Mouse (Mus musculus) midbrain, embryonic 11.5 days (tissue): ENCODE data around the gene Il13. TPM values are rescaled to one million over a fixed set of nuclear protein-coding genes. Genes with fewer than 3 reads are reported as not detected.

Experiments
- ATAC-seq: fragments of 200-750 bp; cut with Nextera tagmentation; 2 replicates; pipeline ENCODE4 v1.8.0; 2017; ENCODE audit warnings: moderate TSS enrichment, moderate library complexity; ENCODE audit not compliant: low FRiP score
- DNase-seq: peaks from one replicate; pipeline ENCODE4 v3.0.0; 2015; ENCODE audit warnings: low spot score; ENCODE audit errors: missing footprints
- H3K27ac ChIP-seq: fragments of 300-500 bp; sonication (generic); 2 replicates; pipeline ENCODE4 v1.5.1; 2014; ENCODE audit warnings: low read depth, low read length
- H3K27me3 ChIP-seq: fragments of 300-500 bp; sonication (generic); 2 replicates; pipeline ENCODE4 v1.6.1; 2014; ENCODE audit warnings: mild to moderate bottlenecking, low read length, moderate library complexity, mixed read lengths; ENCODE audit not compliant: control insufficient read depth, insufficient read depth
- H3K36me3 ChIP-seq: fragments of 300-500 bp; sonication (generic); 2 replicates; pipeline ENCODE4 v1.6.1; 2014; ENCODE audit warnings: mild to moderate bottlenecking, low read length, moderate library complexity, mixed read lengths; ENCODE audit not compliant: control insufficient read depth, insufficient read depth
- H3K4me1 ChIP-seq: fragments of 300-500 bp; sonication (generic); 2 replicates; pipeline ENCODE4 v1.6.1; 2014; ENCODE audit warnings: low read length; ENCODE audit not compliant: control insufficient read depth, insufficient read depth
- H3K4me2 ChIP-seq: fragments of 300-500 bp; sonication (generic); 2 replicates; pipeline ENCODE4 v1.6.1; 2014; ENCODE audit warnings: mild to moderate bottlenecking, moderate library complexity
- H3K4me3 ChIP-seq: fragments of 300-500 bp; sonication (generic); 2 replicates; pipeline ENCODE4 v1.5.1; 2014; ENCODE audit warnings: low read depth, low read length
- H3K9ac ChIP-seq: fragments of 300-500 bp; sonication (generic); 2 replicates; pipeline ENCODE4 v1.6.1; 2014; ENCODE audit warnings: low read length
- H3K9me3 ChIP-seq: fragments of 300-500 bp; sonication (generic); 2 replicates; pipeline ENCODE4 v1.6.1; 2016; ENCODE audit warnings: low read length; ENCODE audit not compliant: control insufficient read depth
- WGBS: fragments of 180-500 bp; shearing (Covaris S2); extraction: QIAGEN DNeasy Blood & Tissue Kit; methylation state at CpG from one replicate; pipeline ENCODE4 v1.1.7; 2014; 5-methylcytosine and 5-hydroxymethylcytosine counted together
- polyA plus RNA-seq: library from polyadenylated mRNA; unstranded; fragments of >200 nt; fragmentation: Nextera tagmentation; extraction: Ambion mirVana; gene quantifications from 2 replicates; pipeline ENCODE4 v1.2.1, GENCODE M21; 2014

Gene Il13
- polyA plus RNA-seq, result not detected in 2 replicates

DNA sequence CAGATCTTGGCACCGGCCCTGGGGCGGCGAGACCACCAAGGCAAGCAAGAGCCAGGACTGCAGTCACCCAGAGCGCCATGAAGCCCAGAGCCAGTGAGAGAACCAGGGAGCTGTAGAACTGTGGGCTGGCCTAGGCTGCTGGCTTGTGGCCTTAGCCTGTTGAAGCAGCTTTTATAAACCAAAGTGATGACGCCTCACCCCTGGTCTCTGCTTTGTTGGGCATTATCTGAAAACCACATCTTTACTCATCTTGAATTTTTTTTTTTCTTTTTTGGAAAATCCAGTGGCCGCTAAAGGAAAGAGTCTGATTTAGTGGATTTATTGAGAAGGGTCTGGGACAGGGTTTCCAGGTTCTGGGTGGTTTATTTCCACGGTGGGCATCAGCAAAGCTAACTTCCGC, at the start of gene Il13:
Gene Il13, minus strand, starts transcription at position 147 of the 400 bp plus-strand sequence.
- peaks cover 4% of the 10 kb centered on the region for H3K4me1 ChIP-seq
- no peak within 1 kb of the TSS for H3K27ac ChIP-seq
- WGBS, result 90% methylated on average over 8 of the region's 8 CpGs
- no peak within 1 kb of the TSS for H3K4me3 ChIP-seq
- H3K9me3 ChIP-seq, result no peaks in the 10 kb centered on the region
- no peak within 1 kb of the TSS for H3K4me2 ChIP-seq
- ATAC-seq (no peak), DNase-seq (no peak)
- no peaks in the 10 kb centered on the region for H3K36me3 ChIP-seq
- no peak within 1 kb of the TSS for H3K9ac ChIP-seq
- H3K27me3 ChIP-seq, result peaks cover 19% of the 10 kb centered on the region

DNA sequence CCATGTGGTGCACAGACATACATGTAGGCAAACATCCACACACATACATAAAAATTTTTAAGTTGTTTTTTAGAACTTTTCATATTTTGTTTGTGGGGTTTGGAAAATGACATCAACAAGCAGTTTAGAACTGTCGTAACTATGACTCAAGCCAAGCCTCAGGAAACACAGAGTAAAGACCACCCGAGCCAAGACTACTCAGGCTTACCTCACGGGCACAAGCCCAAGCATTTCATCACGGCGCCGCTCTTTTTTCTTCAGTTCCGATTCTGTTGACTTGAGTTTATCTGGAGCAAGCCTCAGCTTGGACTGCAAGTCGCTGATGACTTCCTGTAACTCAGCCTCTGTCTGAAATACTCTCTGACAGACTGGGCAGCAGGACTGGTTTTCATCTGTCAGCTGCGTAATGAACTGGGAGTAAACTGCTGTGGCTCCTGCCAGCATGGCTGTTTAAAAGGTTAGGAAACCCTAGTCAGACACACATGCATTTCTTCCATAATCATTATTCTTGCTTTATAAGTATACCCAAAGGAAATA, 48.6 kb upstream of the Il13 start:
- Histone ChIP-seq H3K36me3 (0 out of 2 replicates have a peak, but pooled peaks cover 5% of the 10 kb centered on the region), H3K9me3 (no peaks in the 10 kb centered on the region), H3K4me3 (no peak overlapping the region), H3K27me3 (no peaks in the 10 kb centered on the region), H3K4me1 (no peaks in the 10 kb centered on the region), H3K27ac (no peak overlapping the region), H3K4me2 (no peak overlapping the region), H3K9ac (no peak overlapping the region)
- no peak for ATAC-seq
- DNase-seq, result no peak
- 95% methylated on average over 9 of the region's 9 CpGs for WGBS

- no peak overlapping the region for H3K9ac ChIP-seq
- 96% methylated on average over 2 of the region's 2 CpGs for WGBS
- no peaks in the 10 kb centered on the region for H3K9me3 ChIP-seq
- H3K27ac ChIP-seq, result no peak overlapping the region
- H3K36me3 ChIP-seq, result peaks cover 5% of the 10 kb centered on the region; the same call in 1 of the 2 replicates
- ATAC-seq (no peak), DNase-seq (no peak)
- H3K4me2 ChIP-seq, result no peak overlapping the region
- no peak overlapping the region for H3K4me3 ChIP-seq
- H3K27me3 ChIP-seq, result no peaks in the 10 kb centered on the region
- H3K4me1 ChIP-seq, result no peaks in the 10 kb centered on the region
Measured at GRCm38 (mm10) chr11:53682170-53682569, 47.7 kb upstream of the Il13 start.

DNA sequence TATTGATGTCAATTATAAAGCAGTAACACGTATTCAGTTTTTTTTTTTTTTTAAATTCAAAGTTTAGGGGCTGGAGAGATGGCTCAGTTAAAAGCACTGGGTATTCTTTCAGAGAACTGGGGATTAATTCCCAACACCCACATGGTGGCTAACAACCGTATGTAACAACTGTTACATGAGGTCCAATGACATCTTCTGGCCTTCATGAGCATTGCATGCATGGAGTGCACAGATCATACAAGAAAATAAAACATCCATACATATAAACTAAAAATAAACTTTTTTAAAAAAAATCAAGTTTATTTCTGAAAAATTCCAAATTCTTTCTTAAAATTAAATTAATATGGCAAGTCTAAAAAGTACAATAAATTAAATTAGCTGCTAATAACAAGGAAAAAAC, 47.2 kb upstream of the Il13 start:
- no peak for DNase-seq
- no peak overlapping the region for H3K4me3 ChIP-seq
- peaks cover 5% of the 10 kb centered on the region; the same call in 1 of the 2 replicates for H3K36me3 ChIP-seq
- WGBS, result 88% methylated on average over 2 of the region's 2 CpGs
- H3K9ac ChIP-seq, result no peak overlapping the region
- no peaks in the 10 kb centered on the region for H3K9me3 ChIP-seq
- H3K27ac ChIP-seq, result no peak overlapping the region
- no peak overlapping the region for H3K4me2 ChIP-seq
- H3K27me3 ChIP-seq, result no peaks in the 10 kb centered on the region
- H3K4me1 ChIP-seq, result no peaks in the 10 kb centered on the region
- no peak for ATAC-seq

- H3K36me3 ChIP-seq, result peaks cover 5% of the 10 kb centered on the region; the same call in 1 of the 2 replicates
- no peaks in the 10 kb centered on the region for H3K9me3 ChIP-seq
- no peaks in the 10 kb centered on the region for H3K27me3 ChIP-seq
- DNase-seq (no peak), ATAC-seq (no peak)
- no peak overlapping the region for H3K4me2 ChIP-seq
- H3K4me3 ChIP-seq, result no peak overlapping the region
- H3K27ac ChIP-seq, result no peak overlapping the region
- H3K4me1 ChIP-seq, result no peaks in the 10 kb centered on the region
- WGBS, result 92% methylated on average over 4 of the region's 4 CpGs
- H3K9ac ChIP-seq, result no peak overlapping the region
Measured at GRCm38 (mm10) chr11:53680141-53680540, 45.6 kb upstream of the Il13 start.

- Histone ChIP-seq H3K27me3 (no peaks in the 10 kb centered on the region), H3K9ac (no peak overlapping the region), H3K27ac (no peak overlapping the region), H3K4me1 (no peaks in the 10 kb centered on the region), H3K4me3 (no peak overlapping the region), H3K9me3 (no peaks in the 10 kb centered on the region), H3K4me2 (no peak overlapping the region), H3K36me3 (no peaks in the 10 kb centered on the region)
- WGBS, result 95% methylated on average over 4 of the region's 4 CpGs
- DNase-seq (no peak), ATAC-seq (no peak)
Measured at GRCm38 (mm10) chr11:53671414-53671813, 36.9 kb upstream of the Il13 start.

- ATAC-seq (no peak), DNase-seq (no peak)
- H3K9ac ChIP-seq, result no peak overlapping the region
- no peaks in the 10 kb centered on the region for H3K27me3 ChIP-seq
- no peaks in the 10 kb centered on the region for H3K9me3 ChIP-seq
- H3K4me1 ChIP-seq, result no peaks in the 10 kb centered on the region
- H3K4me3 ChIP-seq, result no peak overlapping the region
- WGBS, result 88% methylated on average over 5 of the region's 5 CpGs
- H3K27ac ChIP-seq, result no peak overlapping the region
- H3K4me2 ChIP-seq, result no peak overlapping the region
- H3K36me3 ChIP-seq, result no peaks in the 10 kb centered on the region
Measured at GRCm38 (mm10) chr11:53664091-53664490, 29.6 kb upstream of the Il13 start.

DNA sequence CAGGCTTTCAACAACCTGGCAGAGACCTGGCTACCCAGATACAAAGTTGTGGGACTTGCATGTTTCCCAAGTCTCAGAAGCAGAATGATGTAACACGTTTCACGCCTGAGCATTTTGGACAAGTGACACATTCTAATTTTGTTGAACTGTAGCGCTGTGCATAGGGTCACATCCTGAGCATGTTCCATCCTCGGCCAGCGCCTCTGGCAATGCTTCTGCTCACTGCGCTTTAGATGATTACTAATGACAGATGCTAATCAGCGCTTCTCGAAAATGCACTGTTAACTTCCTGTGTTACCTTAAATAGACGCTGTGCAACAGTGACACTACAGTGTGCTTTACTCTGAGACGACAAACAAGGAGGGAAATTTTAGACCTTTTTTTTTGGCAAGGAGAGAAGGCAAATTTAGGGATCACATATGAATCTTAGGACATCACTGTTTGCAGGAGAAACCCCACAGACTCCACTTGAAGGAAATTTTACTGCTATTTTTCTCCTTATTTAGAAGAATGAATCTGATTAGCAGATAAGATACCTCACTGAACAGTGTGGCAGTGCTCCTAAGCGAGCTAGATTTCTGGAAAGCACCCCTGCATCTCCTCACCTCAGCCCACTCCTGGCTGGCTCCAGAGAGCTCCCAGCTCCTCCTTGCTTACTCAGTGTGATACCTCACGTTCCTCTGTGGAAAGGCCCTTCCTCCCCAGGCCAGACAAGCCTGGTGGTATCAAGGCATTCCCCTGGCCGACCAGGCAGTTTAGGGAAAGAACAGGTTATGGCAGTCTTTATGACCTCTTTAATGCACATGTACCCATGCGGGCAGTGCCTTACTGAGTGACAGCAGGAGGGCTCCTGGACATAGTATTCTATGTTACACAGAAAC, 28.5 kb upstream of the Il13 start:
- no peak for ATAC-seq
- Histone ChIP-seq H3K4me3 (no peak overlapping the region), H3K9ac (no peak overlapping the region), H3K4me2 (no peak overlapping the region), H3K36me3 (no peaks in the 10 kb centered on the region), H3K27ac (no peak overlapping the region), H3K27me3 (no peaks in the 10 kb centered on the region), H3K9me3 (no peaks in the 10 kb centered on the region), H3K4me1 (no peaks in the 10 kb centered on the region)
- no peak for DNase-seq
- 89% methylated on average over 14 of the region's 14 CpGs for WGBS

DNA sequence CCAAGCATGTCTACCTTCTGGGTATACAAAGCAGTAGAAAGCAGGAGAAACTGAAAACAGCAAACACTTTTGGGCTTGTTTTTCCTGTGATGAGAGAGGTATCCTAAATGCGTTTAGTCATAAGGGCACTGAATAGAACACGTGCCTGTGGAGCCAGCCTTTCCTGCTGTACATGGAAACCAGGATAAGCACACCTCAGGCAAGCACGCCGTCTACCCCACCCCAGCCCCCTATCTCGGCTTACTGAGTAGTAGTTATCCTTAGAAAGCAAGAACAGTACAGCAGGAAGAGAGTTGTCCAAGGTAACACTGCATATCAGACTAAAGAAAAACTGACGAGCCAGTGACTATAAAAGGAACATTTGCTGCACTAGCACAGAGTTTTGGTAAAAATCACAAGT, 23.3 kb upstream of the Il13 start:
- 92% methylated on average over 6 of the region's 6 CpGs for WGBS
- Histone ChIP-seq H3K4me1 (no peaks in the 10 kb centered on the region), H3K9me3 (no peaks in the 10 kb centered on the region), H3K27me3 (no peaks in the 10 kb centered on the region), H3K27ac (no peak overlapping the region), H3K9ac (no peak overlapping the region), H3K4me3 (no peak overlapping the region), H3K36me3 (no peaks in the 10 kb centered on the region), H3K4me2 (no peak overlapping the region)
- ATAC-seq (no peak), DNase-seq (no peak)
